Mouse (Mus musculus) kidney, adult 8-10 months (tissue): ENCODE data around the gene Magi3.

Source experiments
- DNase-seq, 2 experiments: peaks; one replicate each; pipeline ENCODE4 v3.0.0; 2022

Gene Magi3

GRCm38 (mm10) chr3:104220295-104220965 lies at the start of gene Magi3:
TSS of gene Magi3 (minus strand) at chr3:104220374.
- DNase-seq: peak; percentile 97 to 99

DNA sequence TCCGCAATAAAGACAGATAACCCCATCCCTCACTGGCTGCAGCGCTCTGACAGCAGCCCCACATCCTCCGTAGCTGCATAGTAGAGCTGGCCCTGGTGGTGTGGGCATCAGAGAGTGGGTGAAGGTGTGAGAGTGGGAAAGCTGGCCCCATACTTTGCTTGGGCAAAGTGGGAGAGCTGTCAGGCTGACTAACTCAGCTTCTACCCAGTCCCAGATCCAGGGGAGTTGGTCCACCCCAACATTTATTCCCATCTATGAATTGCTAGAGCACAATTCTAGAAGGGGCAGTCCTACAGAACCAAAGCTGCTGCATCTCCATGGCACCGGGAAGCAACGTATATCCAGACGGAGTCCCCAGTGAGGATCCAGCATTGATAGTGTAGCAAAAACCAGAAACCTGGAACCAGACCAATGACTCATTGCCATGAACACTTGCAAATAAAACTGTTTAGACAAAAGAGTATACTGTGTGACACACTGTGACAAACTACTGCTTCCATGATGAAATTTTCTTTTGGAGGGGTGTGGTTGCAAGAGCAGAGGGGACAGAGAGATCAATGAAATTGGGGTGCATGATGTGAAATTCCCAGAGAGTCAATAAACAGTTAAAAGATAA lies 44.5 kb upstream of the Magi3 start:
- DNase-seq: no peak

- DNase-seq: no peak
Measured at GRCm38 (mm10) chr3:104260221-104260620, 40.0 kb upstream of the Magi3 start.

DNA sequence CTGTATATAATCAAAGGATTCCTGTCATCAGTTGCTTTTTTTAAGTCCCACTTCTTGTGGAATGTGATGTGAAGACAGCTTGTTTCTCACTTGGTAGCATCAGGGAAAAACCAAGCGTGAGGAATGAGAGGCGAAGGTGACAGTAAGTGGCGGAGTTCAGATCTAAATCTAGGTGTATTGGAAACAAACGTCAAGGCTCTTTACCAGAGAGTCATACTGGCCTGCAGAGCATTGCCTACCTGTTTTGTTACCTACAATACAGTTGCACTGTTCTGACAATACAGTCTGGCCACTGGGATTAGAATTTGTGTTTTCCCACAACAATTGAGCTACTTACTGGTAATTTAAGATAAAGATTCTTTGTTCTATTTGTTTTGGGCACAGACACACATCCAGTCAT lies 39.0 kb upstream of the Magi3 start:
- no peak for DNase-seq

- DNase-seq: no peak
Measured at GRCm38 (mm10) chr3:104257041-104257440, 36.9 kb upstream of the Magi3 start.

- DNase-seq: no peak
Measured at GRCm38 (mm10) chr3:104253760-104254159, 33.6 kb upstream of the Magi3 start.

GRCm38 (mm10) chr3:104247850-104248249 lies 27.7 kb upstream of the Magi3 start:
- no peak for DNase-seq

GRCm38 (mm10) chr3:104247057-104247456 lies 26.9 kb upstream of the Magi3 start:
- no peak for DNase-seq

DNA sequence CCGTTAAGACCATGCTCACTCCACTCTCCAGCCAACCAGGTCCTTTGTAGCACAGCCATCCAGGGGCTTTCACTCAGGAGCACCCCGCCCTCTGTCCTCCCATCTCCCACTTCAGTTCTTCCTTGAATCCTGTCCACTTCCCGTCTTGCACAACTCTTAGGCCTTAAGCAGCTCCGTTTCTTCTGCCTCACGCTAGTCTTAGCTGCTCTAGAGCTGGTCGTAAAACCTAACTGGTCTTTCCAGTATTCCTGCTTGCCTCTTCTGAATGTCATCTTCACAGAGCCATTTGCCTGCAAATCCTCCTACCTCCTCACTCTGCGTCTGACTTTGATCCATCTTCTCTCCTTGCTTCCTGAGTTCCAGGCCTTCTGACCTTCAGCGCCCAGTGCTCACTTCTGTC lies 24.2 kb upstream of the Magi3 start:
- DNase-seq: no peak

GRCm38 (mm10) chr3:104243972-104244371 lies 23.8 kb upstream of the Magi3 start:
- no peak for DNase-seq

DNA sequence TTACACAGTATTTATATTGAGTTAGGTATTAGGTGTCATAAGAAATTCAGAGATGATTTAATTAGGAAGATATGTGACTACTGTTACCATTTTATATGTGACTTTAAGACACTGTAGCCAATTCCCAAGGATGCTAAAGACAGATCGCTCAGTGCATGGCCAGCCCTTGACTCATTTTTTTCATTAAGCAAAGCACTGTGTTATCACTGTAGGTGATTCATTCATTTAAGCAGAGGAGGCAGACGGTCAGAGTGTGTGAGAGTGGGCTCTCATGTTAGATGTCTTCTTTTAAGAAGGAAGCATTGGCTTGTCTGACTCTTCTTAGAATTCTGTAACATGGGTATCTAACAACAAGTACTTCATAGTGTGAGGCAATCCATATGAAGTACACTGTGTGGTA lies 19.6 kb upstream of the Magi3 start:
- DNase-seq: no peak

DNA sequence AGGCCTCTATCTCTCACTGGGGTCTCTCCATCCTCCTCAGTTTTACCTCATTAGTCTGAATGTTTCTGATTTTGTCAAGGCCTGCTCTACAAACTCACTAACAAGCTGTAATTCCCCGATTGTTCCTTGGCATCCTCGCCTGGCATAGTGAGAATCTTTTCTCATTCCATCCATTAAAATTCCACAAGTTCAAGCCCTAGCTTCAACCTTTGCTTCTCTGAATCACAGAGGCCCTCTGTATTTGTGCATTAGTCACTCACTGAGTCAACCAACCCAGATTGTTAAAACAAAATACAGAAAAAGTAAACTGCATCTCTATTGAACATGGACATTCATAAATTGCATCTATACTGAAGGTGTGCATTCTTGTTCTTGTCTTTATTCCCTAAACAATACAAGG lies 19.2 kb upstream of the Magi3 start:
- DNase-seq: no peak

DNA sequence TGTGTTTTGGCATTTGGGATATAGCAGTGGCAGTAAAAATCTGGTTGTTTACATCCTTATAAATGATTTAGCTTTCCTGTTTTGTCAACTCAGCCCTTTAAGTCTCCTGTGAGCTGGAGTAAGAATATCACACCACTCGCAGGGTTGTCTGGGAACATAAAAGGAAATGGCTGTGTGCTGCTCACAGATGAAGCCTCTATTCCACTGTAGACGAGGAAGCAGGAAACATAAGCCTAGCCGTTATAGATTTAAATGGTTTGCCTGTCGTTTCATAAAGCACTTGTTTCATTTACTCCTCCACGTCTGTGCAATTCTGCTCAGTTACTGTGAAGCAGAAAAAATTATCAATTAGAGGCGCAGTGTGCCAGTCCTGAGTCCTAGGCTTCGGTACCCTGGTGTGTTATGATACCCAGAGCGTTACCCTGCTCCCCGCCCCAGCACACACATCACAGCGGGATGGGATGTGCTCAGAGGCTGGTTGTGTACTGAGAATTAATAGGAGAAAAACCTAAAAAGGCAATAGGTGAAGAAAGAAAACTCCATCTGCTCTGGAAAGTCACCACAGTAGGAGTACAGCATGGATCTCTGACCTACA lies 17.8 kb upstream of the Magi3 start:
- DNase-seq: no peak

GRCm38 (mm10) chr3:104236029-104236428 lies 15.9 kb upstream of the Magi3 start:
- DNase-seq: no peak

- no peak for DNase-seq
Measured at GRCm38 (mm10) chr3:104235099-104235498, 14.9 kb upstream of the Magi3 start.

- DNase-seq: no peak
Measured at GRCm38 (mm10) chr3:104233366-104234312, 13.5 kb upstream of the Magi3 start.

DNA sequence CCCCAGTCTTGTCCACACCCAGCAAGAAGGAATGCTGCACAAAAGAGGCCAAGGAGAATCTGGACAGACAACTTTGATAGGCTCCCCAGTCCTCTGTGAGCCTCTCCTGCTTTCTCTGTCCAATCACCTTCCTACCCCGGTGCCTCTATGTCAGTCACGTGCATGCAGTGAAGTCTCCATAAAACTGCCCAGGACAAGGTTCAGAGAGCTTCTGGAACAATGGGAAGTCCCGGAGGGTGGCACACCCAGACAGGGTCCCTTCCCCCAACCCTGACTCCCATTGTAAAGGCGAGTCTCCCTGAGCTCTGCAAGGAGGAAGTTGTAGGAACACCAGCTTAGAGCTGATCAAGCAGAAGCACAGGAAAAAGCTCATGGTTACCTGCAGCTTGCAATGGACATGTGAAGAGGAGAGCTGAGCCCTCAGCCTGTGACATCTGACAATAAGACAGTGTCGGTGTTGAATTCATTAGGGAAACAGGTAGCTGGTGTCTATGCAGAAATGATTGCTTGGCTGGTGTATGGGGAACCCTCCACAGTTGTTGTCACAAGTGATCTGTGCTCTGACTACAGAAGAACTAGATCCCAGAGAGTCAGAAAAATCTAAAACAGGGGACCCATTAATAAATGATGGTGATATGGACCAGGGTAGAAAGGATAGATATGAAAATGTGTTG lies 7.4 kb upstream of the Magi3 start:
- peak; percentile 38 to 53 for DNase-seq

- DNase-seq: peak in 1 of 2 experiments; percentile 11
Measured at GRCm38 (mm10) chr3:104226731-104227130, 6.6 kb upstream of the Magi3 start.

DNA sequence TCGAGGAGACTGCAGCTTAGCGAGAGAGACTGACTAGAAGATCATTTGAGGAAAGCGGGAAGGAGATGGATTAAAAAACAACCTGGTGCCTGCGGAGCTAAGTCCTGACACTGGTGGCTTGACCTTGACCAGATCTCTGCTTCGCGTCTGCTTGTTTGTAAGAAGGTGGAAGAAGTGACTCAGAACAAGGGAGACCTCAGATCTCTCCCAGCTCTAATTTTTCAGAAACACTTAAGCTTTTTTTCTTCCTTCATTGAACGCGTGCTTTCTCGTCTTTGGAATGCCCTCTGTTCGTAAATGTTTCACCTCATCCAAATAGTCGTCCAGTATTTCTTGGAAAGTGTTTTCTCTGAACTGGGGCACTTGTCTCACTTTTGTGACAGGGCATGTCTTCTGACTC lies 982 bp upstream of the Magi3 start:
- peak in 1 of 2 experiments; percentile 33 for DNase-seq

- peak; percentile 38 to 60 for DNase-seq
Measured at GRCm38 (mm10) chr3:104219531-104220294, 461 bp downstream of the Magi3 start.

- peak; percentile 23 to 28 for DNase-seq
Measured at GRCm38 (mm10) chr3:104218926-104219325, 1.2 kb downstream of the Magi3 start.

- no peak for DNase-seq
Measured at GRCm38 (mm10) chr3:104189823-104190222, 30.4 kb downstream of the Magi3 start.
